Mouse (Mus musculus) olfactory bulb, adult 2 months (tissue): ENCODE results near the gene Bcl2. TPM values are rescaled to one million over a fixed set of nuclear protein-coding genes. Genes with fewer than 3 reads are reported as not detected.

Experiments used
- H3K27ac ChIP-seq: fragments of 200-500 bp; 2 replicates; pipeline ENCODE4 v1.5.1; 2012; ENCODE audit warnings: low read depth, low read length; ENCODE audit not compliant: insufficient read depth
- H3K4me1 ChIP-seq: fragments of 200-500 bp; 2 replicates; pipeline ENCODE4 v1.6.1; 2012; ENCODE audit warnings: low read length; ENCODE audit not compliant: control insufficient read depth, insufficient read depth
- H3K4me3 ChIP-seq: fragments of 200-500 bp; 2 replicates; pipeline ENCODE4 v1.5.1; 2012; ENCODE audit warnings: mild to moderate bottlenecking, low read depth, low read length, moderate library complexity; ENCODE audit not compliant: insufficient read depth
- CTCF ChIP-seq: fragments of 200-500 bp; IDR thresholded peaks from 2 replicates; pipeline ENCODE4 v1.5.1; 2012; ENCODE audit warnings: low read depth, mild to moderate bottlenecking, low read length, moderate library complexity; ENCODE audit not compliant: insufficient read depth
- POLR2A ChIP-seq: fragments of 200-500 bp; IDR thresholded peaks from 2 replicates; pipeline ENCODE4 v1.6.1; 2012; ENCODE audit warnings: mild to moderate bottlenecking, low read depth, low read length, moderate library complexity; ENCODE audit not compliant: insufficient read depth
- WGBS: fragments of 180-500 bp; shearing (Covaris S2); methylation state at CpG from one replicate; pipeline ENCODE4 v1.1.7; 2018; 5-methylcytosine and 5-hydroxymethylcytosine counted together
- polyA plus RNA-seq: library from polyadenylated mRNA; stranded (reverse); fragments of >200 nt; gene quantifications from 2 replicates; pipeline ENCODE4 v1.2.4, GENCODE M21; 2012; ENCODE audit warnings: low replicate concordance; ENCODE audit not compliant: missing spikeins, insufficient read depth, insufficient read length

The Bcl2 gene
- polyA plus RNA-seq, 1 experiment, result not detected

DNA sequence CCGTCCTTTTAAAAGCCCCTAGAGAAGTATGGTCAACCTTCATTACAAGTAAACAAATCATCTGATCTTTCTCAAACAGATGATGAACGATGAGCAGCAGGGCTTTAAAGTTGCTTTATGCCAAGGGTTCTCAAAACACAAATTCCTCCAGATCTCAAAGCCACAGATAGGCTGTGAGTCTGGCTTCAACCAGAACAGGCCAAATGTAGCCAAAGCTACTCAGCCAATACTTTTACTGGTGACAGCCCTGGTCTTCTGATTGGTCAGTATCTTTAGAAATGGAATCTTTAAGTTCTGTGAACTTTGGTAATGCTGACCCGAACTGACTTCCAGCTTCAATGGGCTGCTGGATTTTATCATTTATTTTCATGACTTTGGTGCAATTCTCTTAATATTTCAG lies 10.9 kb downstream of the Bcl2 start:
- Histone ChIP-seq H3K27ac (no peak overlapping the region), H3K4me3 (no peak overlapping the region), H3K4me1 (peaks cover 4% of the 10 kb centered on the region)
- TF ChIP-seq CTCF (no peak), POLR2A (no peak)
- 61% methylated on average over 3 of the region's 3 CpGs for WGBS

- TF ChIP-seq POLR2A (no peak), CTCF (no peak)
- 42% methylated on average over 4 of the region's 4 CpGs for WGBS
These were observed 11.5 kb downstream of the Bcl2 start for GRCm38 (mm10) chr1:106702471-106703175.

DNA sequence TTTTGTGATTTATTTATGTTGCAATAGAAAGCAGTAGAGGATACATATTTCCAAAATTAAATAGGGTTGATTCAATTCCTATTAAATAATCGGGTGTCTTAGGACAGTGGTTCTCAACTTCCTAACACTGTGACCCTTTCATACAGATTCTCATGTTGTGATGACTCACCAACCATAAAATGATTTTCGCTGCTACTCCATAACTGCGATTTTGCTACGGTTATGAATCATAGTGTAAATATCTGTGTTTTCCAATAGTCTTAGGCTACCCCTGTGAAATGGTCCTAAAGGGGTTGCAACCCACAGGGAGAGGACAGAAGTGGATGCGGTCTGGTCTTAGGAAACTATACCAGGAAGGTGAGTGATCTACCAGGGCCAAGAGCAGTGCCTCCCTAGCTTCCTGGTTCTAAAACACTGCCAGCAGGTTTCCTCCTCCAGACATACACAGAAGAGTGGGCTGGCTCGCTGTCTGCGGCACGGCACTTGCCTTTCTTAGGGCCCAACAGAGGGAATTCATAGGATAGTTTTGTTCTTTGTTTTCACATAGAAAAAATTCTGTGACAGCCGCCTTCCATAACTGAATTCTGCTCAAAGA lies 13.5 kb downstream of the Bcl2 start:
- H3K4me1 ChIP-seq, result 0 out of 2 replicates have a peak, but pooled peaks cover 2% of the 10 kb centered on the region
- no peak overlapping the region for H3K4me3 ChIP-seq
- no peak for TF ChIP-seq CTCF
- no peak for TF ChIP-seq POLR2A
- WGBS, result 93% methylated on average over 9 of the region's 9 CpGs
- no peak overlapping the region for H3K27ac ChIP-seq

More at GRCm38 (mm10) chr1:106702471-106703175, 11.5 kb downstream of the Bcl2 start:
- H3K4me3 ChIP-seq, result no peak overlapping the region
- 0 out of 2 replicates have a peak, but pooled peaks cover 2% of the 10 kb centered on the region for H3K4me1 ChIP-seq
- H3K27ac ChIP-seq, result no peak overlapping the region

- Histone ChIP-seq H3K27ac (no peak overlapping the region), H3K4me3 (no peak overlapping the region), H3K4me1 (0 out of 2 replicates have a peak, but pooled peaks cover 2% of the 10 kb centered on the region)
- TF ChIP-seq CTCF, result no peak
- no peak for TF ChIP-seq POLR2A
- 97% methylated on average over 5 of the region's 5 CpGs for WGBS
These were observed 17.6 kb downstream of the Bcl2 start for GRCm38 (mm10) chr1:106696472-106696871.

GRCm38 (mm10) chr1:106695649-106696048 lies 18.4 kb downstream of the Bcl2 start:
- Histone ChIP-seq H3K4me1 (no peaks in the 10 kb centered on the region), H3K27ac (no peak overlapping the region), H3K4me3 (no peak overlapping the region)
- TF ChIP-seq CTCF (no peak), POLR2A (no peak)
- WGBS, result 91% methylated on average over 4 of the region's 4 CpGs

DNA sequence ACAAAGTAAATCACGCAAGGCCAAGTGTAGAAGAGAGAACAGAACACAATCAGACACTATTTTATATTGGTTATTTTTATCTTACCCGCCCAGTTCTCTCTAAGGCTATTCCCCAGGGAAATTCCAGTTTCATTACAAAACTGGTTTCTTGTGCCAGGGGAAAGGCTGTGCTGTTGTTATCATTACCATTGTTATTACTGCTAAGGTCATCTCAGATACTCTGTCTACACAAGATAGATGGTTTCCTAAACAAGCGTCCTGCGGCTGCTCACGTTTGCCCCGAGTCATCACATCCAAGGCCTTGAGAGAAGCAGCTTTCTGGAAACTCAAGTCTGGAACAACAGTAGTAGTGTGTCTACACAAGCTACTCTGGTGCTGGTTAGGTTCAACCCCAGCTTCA lies 19.8 kb downstream of the Bcl2 start:
- TF ChIP-seq CTCF (no peak), POLR2A (no peak)
- no peak overlapping the region for H3K4me3 ChIP-seq
- H3K4me1 ChIP-seq, result no peaks in the 10 kb centered on the region
- no peak overlapping the region for H3K27ac ChIP-seq
- 87% methylated on average over 6 of the region's 6 CpGs for WGBS

DNA sequence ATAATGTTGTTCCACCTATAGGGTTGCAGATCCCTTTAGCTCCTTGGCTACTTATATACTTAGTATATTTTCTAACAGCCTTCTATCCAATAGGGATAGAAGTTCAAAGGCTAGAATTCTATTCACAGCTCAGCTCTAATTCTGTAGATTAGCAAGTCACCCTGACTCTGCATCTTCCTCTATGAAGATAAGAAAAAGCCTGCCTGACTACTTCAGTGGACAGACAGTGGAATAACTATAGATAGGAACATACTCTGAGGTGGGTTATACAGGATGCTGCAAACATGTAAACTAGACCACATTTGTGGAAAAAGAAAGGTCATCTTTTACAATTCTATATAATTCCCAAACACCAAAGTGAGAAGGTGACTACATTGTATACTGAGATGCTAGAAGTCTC lies 21.5 kb downstream of the Bcl2 start:
- Histone ChIP-seq H3K27ac (no peak overlapping the region), H3K4me1 (0 out of 2 replicates have a peak, but pooled peaks cover 5% of the 10 kb centered on the region), H3K4me3 (no peak overlapping the region)
- no peak for TF ChIP-seq CTCF
- no peak for TF ChIP-seq POLR2A

GRCm38 (mm10) chr1:106690887-106691286 lies 23.2 kb downstream of the Bcl2 start:
- 57% methylated on average over 6 of the region's 6 CpGs for WGBS
- no peak overlapping the region for H3K27ac ChIP-seq
- H3K4me3 ChIP-seq, result no peak overlapping the region
- TF ChIP-seq CTCF (no peak), POLR2A (no peak)
- H3K4me1 ChIP-seq, result 0 out of 2 replicates have a peak, but pooled peaks cover 5% of the 10 kb centered on the region

- H3K4me1 ChIP-seq, result 0 out of 2 replicates have a peak, but pooled peaks cover 5% of the 10 kb centered on the region
- WGBS, result 81% methylated on average over 5 of the region's 5 CpGs
- TF ChIP-seq CTCF (no peak), POLR2A (no peak)
- no peak overlapping the region for H3K27ac ChIP-seq
- no peak overlapping the region for H3K4me3 ChIP-seq
These were observed 25.9 kb downstream of the Bcl2 start for GRCm38 (mm10) chr1:106688161-106688516.
